Mouse (Mus musculus) limb, embryonic 13.5 days (tissue): ENCODE data around the gene Anxa11. TPM values are rescaled to one million over a fixed set of nuclear protein-coding genes. Genes with fewer than 3 reads are reported as not detected.
A peak's percentile ranks its signal among the peaks of the same experiment; 100 is the strongest.
"Not testable (repeated sequence)": the region's sequence is repeated elsewhere in the genome, so short reads cannot be mapped to it uniquely, and the experiment has no call there.

Experiments used
- ATAC-seq: fragments of 200-750 bp; cut with Nextera tagmentation; 2 replicates; pipeline ENCODE4 v1.8.0; 2017; ENCODE audit warnings: low read depth, moderate number of reproducible peaks, moderate TSS enrichment; ENCODE audit not compliant: low FRiP score
- H3K27ac ChIP-seq: fragments of 300-500 bp; sonication (generic); 2 replicates; pipeline ENCODE4 v1.5.1; 2015; ENCODE audit warnings: inconsistent platforms, mild to moderate bottlenecking, moderate library complexity
- H3K27me3 ChIP-seq: fragments of 300-500 bp; sonication (generic); 2 replicates; pipeline ENCODE4 v1.6.1; 2015; ENCODE audit warnings: mild to moderate bottlenecking, inconsistent platforms
- H3K36me3 ChIP-seq: fragments of 300-500 bp; sonication (generic); 2 replicates; pipeline ENCODE4 v1.6.1; 2015; ENCODE audit warnings: inconsistent platforms, mild to moderate bottlenecking, moderate library complexity
- H3K4me1 ChIP-seq: fragments of 300-500 bp; sonication (generic); 2 replicates; pipeline ENCODE4 v1.6.1; 2015; ENCODE audit warnings: inconsistent platforms
- H3K4me2 ChIP-seq: fragments of 300-500 bp; sonication (generic); replicated peaks from 2 replicates; pipeline ENCODE4 v1.6.1; 2015; ENCODE audit warnings: inconsistent platforms, mild to moderate bottlenecking, moderate library complexity
- H3K4me3 ChIP-seq: fragments of 300-500 bp; sonication (generic); 2 replicates; pipeline ENCODE4 v1.5.1; 2015; ENCODE audit warnings: moderate library complexity, mild to moderate bottlenecking, inconsistent platforms
- H3K9ac ChIP-seq: fragments of 300-500 bp; sonication (generic); 2 replicates; pipeline ENCODE4 v1.6.1; 2015; ENCODE audit warnings: mild to moderate bottlenecking, inconsistent platforms
- H3K9me3 ChIP-seq: fragments of 300-500 bp; sonication (generic); 2 replicates; pipeline ENCODE4 v1.6.1; 2016; ENCODE audit warnings: inconsistent platforms
- WGBS: fragments of 180-500 bp; shearing (Covaris S2); methylation state at CpG from one replicate; pipeline ENCODE4 v1.1.7; 2015; 5-methylcytosine and 5-hydroxymethylcytosine counted together
- polyA plus RNA-seq: library from polyadenylated mRNA; unstranded; fragments of >200 nt; fragmentation: Nextera tagmentation; extraction: Ambion mirVana; gene quantifications from 2 replicates; pipeline ENCODE4 v1.2.1, GENCODE M21; 2015

The Anxa11 gene
- 10.9 and 13.0 TPM in 2 replicates for polyA plus RNA-seq

DNA sequence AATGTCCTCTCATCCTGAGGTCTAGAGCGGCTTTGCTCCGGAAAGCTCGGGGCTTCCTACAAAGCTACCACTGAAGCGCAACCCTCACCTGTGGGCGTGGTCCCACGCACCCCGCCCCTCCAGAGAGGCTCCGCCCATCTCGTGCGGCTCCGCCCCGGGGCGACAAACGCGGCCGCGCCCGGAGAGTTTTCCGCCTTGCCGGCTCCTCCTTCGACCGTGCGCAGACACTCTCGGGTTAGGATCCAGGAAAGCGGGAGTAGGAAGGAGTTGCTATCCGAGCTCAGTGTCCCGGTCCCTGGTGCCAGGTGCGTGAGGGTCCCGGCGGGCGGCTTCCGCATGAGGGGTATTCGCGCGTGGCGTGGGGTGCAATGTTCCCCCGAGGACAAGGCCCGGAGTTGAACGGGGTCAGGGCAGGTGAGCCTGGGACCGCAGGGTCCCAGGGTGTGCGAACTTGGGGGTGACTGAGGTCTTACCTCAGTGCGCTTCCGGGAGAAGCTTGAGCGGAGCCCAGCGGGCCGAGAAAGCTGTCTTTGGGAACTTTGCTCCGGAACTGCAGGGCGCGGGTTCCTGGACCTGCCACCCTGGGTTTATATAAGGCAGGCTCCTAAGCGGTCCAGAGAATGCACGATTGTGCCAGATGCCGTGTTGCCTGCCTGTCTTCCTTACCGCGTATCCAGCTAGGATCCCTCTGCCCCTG lies at the start of gene Anxa11:
Gene Anxa11, plus strand, starts transcription at position 166 of the 697 bp plus-strand sequence.
- Histone ChIP-seq H3K4me3 (peak within 1 kb of the TSS; percentile 71), H3K27me3 (peaks cover 39% of the 10 kb centered on the region), H3K36me3 (no peaks in the 10 kb centered on the region), H3K27ac (no peak within 1 kb of the TSS), H3K4me2 (peak within 1 kb of the TSS; percentile 97), H3K4me1 (peaks cover 14% of the 10 kb centered on the region), H3K9me3 (no peaks in the 10 kb centered on the region), H3K9ac (peak within 1 kb of the TSS; percentile 72)
- peak; percentile 74 for ATAC-seq
- WGBS, result under 1% methylated on average over 54 of the region's 54 CpGs

DNA sequence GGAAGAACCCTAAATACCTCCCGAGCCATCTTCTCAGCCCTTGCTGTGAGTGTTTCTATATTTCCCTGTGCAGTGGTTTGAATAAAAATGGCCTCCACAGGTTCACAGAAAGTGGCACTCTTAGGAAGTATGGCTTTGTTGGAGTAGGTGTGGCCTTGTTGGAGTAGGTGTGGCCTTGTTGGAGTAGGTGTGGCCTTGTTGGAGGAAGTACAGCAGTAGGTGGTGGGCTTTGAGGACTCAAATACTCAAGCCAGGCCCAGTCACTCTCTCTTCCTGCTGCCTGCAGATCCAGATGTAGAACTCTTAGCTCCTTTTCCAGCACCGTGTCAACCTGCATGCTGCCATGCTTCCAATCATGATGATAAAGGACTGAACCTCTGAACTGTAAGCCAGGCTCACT lies 47.6 kb upstream of the Anxa11 start:
- no peak overlapping the region for H3K4me2 ChIP-seq
- H3K4me1 ChIP-seq, result peaks cover 20% of the 10 kb centered on the region
- 0 out of 2 replicates have a peak, but pooled peaks cover under 1% of the 10 kb centered on the region for H3K27me3 ChIP-seq
- H3K4me3 ChIP-seq, result no peak overlapping the region
- no peak overlapping the region for H3K27ac ChIP-seq
- WGBS, result 93% methylated on average over 2 of the region's 2 CpGs
- ATAC-seq, result no peak
- H3K36me3 ChIP-seq, result no peaks in the 10 kb centered on the region
- H3K9ac ChIP-seq, result no peak overlapping the region
- H3K9me3 ChIP-seq, result no peaks in the 10 kb centered on the region

DNA sequence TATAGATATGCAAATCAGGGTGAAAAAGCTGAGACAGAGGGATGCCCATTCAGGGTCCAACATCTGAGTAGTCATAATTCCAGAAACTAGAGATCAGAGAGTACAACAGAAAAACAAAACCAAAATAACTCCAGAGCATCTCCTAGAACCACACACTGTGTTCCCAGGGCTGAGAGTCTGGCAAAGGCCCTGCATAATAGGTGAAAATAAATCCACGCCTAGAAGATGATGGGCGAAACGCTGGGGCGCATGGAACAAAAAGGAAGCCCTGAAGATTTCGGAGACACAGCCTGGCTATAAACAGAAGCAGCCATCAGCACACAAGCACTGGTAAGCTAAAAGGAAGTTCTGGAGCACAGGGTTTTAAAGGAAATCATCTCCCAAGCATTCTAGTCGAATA lies 46.9 kb upstream of the Anxa11 start:
- H3K4me2 ChIP-seq, result no peak overlapping the region

DNA sequence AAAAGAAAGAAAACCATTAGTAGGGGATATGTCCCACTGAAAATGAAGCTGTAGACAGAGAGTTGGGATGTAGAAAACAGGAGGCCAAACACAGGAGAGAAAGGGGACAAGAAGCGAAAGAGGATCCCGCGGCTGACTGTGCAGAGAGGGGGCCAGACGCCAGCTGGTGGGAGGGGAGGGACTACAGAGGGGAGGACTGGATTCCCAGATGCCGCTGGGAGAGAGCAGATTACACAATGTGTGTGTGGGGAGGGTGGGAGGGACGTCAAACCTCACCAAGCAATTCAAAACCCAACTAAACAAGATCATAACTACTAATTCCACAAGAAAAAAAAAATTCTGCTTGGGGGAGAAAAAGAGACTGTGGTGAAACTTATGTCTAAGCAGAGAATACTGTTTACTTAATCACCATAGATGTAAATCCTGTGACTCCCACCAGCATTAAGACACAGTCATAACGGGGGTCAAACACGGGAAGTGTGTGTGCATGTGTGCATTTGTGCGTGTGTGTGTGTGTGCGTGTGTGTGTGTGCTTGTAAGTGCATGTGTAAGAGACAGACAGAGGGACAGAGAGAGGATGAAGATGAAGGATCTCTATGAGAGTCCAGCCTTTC lies 46.3 kb upstream of the Anxa11 start:
- Histone ChIP-seq H3K4me1 (peaks cover 29% of the 10 kb centered on the region), H3K36me3 (no peaks in the 10 kb centered on the region), H3K4me3 (no peak overlapping the region), H3K9me3 (no peaks in the 10 kb centered on the region), H3K4me2 (peak overlapping the region; percentile 31; the same call in 1 of the 2 replicates), H3K27me3 (0 out of 2 replicates have a peak, but pooled peaks cover 3% of the 10 kb centered on the region), H3K9ac (no peak overlapping the region), H3K27ac (peak overlapping the region; percentile 73; the same call in 1 of the 2 replicates)
- peak; percentile 71; the same call in 1 of the 2 replicates for ATAC-seq
- WGBS, result 27% methylated on average over 10 of the region's 10 CpGs

More for the DNA sequence above, 46.9 kb upstream of the Anxa11 start:
- peaks cover 24% of the 10 kb centered on the region for H3K4me1 ChIP-seq
- no peak overlapping the region for H3K9ac ChIP-seq
- 70% methylated on average over 6 of the region's 6 CpGs for WGBS
- peak overlapping the region; percentile 73 for H3K27ac ChIP-seq
- H3K27me3 ChIP-seq, result 0 out of 2 replicates have a peak, but pooled peaks cover 3% of the 10 kb centered on the region
- H3K4me3 ChIP-seq, result no peak overlapping the region
- no peak for ATAC-seq
- H3K9me3 ChIP-seq, result no peaks in the 10 kb centered on the region
- H3K36me3 ChIP-seq, result no peaks in the 10 kb centered on the region

DNA sequence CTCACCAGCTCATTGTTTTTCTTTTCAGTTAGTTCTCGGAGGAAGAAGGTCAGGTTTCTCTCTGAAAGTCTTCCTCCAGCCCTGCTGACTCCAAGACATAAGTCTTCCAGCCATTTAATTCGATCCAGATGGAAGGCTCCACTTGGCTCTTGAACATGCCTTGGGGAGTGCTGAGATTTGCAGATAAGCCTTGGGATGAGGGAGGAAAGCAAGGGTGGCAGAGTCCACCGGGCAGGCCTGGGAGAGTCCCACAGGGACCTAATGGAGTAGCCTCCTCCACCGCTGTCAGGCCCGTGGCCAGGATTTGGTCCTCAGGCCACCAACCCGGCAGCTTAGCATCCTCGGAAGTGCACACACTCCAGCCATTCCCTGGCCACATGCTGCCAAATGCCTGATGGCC lies 45.3 kb upstream of the Anxa11 start:
- no peak overlapping the region for H3K4me3 ChIP-seq
- WGBS, result 41% methylated on average over 7 of the region's 7 CpGs

DNA sequence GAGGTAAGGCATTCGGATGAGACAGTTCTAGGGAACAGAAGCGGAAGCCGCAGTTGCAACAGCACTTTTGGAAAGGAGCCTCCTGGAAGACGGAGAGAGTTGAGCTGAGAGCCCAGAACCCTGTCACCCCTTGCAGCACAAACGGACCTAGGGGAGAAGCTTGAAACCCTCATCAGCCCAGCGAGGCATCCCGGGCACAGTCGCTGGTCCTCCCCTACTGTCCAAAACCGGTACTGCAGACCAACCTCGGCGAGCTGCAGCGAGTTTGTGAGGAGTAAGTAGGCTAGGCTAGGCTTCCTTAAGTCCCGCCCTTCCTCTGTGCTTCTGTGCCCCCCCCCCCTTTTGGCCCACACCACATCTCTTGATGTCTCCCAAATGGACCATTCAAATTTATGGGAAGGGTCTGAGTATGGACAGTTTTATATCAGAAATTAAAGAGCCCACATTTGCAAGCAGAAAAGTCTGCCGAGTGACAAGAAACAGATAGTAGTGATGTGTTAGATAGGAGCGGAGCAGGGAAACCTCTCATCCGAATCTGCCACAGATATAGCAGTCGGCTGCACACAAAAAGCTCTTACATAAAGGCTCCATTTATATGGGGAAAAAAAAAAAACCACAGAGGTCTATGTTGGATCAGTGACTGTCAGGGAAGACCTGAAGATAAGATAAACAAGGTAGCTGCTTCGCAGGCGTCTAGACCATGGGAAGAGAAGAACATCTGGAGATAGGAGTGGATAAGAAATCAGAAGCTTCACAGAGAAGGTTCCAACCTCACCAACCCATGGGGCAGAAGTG lies 41.6 kb upstream of the Anxa11 start:
- Histone ChIP-seq H3K4me2 (peak overlapping the region; percentile 39), H3K4me3 (no peak overlapping the region), H3K9me3 (no peaks in the 10 kb centered on the region), H3K9ac (no peak overlapping the region), H3K4me1 (peaks cover 45% of the 10 kb centered on the region), H3K36me3 (no peaks in the 10 kb centered on the region), H3K27ac (no peak overlapping the region), H3K27me3 (0 out of 2 replicates have a peak, but pooled peaks cover 3% of the 10 kb centered on the region)
- ATAC-seq, result peak; percentile 55
- WGBS, result 24% methylated on average over 19 of the region's 19 CpGs

More for the DNA sequence above, 45.3 kb upstream of the Anxa11 start:
- peak overlapping the region; percentile 33; the same call in 1 of the 2 replicates for H3K27ac ChIP-seq
- no peak for ATAC-seq
- H3K4me2 ChIP-seq, result no peak overlapping the region
- H3K27me3 ChIP-seq, result 0 out of 2 replicates have a peak, but pooled peaks cover 3% of the 10 kb centered on the region
- H3K9me3 ChIP-seq, result no peaks in the 10 kb centered on the region
- peaks cover 29% of the 10 kb centered on the region for H3K4me1 ChIP-seq
- H3K36me3 ChIP-seq, result no peaks in the 10 kb centered on the region
- no peak overlapping the region for H3K9ac ChIP-seq

DNA sequence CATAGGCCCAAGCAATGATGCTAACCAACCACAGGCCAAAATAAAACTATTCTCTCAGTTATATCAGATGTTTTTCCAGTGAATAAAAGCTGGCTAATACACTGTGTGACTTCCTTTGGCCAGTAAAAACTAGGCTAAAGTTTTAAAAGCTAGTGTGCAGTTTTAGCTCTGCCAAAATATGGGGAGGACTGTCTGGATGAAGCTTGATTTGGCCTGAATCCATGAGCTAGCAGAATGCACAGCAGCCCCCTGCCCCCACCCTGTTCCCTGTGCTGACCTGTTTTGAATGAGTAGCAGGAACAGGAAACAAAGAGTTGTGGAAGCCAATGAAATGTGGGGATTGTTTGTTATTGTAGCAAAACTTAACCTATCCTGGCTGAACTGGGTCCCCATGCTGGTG lies 39.4 kb upstream of the Anxa11 start:
- Histone ChIP-seq H3K9ac (no peak overlapping the region), H3K4me3 (no peak overlapping the region), H3K9me3 (no peaks in the 10 kb centered on the region), H3K4me1 (peaks cover 37% of the 10 kb centered on the region), H3K27ac (no peak overlapping the region; the same call in 1 of the 2 replicates), H3K4me2 (no peak overlapping the region), H3K36me3 (no peaks in the 10 kb centered on the region), H3K27me3 (0 out of 2 replicates have a peak, but pooled peaks cover 3% of the 10 kb centered on the region)
- no peak for ATAC-seq

DNA sequence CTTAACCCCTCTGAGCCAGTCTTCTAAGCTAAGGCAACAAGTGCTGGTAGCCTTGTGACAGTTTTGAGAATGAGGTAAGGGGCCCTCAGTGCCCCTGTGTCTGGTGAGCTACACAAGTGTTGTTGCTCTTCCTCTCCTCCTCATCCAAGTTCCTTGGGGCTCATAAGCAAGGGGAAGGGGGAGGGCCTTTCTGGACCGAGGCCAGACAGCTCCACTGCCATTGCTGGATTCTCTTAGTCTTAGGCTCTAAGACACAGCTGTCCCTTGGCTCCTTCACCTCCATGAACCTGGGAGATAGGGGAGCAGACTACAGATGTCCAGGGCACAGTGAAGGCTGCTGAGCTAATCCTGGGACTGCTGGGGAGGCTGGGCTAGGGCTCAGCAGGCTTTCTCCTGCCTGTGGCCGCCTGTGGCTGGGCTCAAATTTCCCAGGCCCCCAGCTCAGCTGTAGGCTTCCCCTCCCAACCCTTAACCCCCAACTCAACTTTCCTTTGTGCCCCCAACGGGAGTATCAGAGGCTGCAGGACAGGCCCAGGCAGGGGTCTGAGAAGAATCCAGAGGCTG lies 38.6 kb upstream of the Anxa11 start:
- peaks cover 37% of the 10 kb centered on the region for H3K4me1 ChIP-seq
- no peak overlapping the region for H3K4me3 ChIP-seq
- no peak overlapping the region for H3K9ac ChIP-seq
- H3K36me3 ChIP-seq, result no peaks in the 10 kb centered on the region
- H3K27me3 ChIP-seq, result 0 out of 2 replicates have a peak, but pooled peaks cover 3% of the 10 kb centered on the region
- peak; percentile 71 for ATAC-seq
- peak overlapping the region; percentile 17; the same call in 1 of the 2 replicates for H3K27ac ChIP-seq
- no peaks in the 10 kb centered on the region for H3K9me3 ChIP-seq
- no peak overlapping the region for H3K4me2 ChIP-seq
- WGBS, result 23% methylated on average over 3 of the region's 3 CpGs

DNA sequence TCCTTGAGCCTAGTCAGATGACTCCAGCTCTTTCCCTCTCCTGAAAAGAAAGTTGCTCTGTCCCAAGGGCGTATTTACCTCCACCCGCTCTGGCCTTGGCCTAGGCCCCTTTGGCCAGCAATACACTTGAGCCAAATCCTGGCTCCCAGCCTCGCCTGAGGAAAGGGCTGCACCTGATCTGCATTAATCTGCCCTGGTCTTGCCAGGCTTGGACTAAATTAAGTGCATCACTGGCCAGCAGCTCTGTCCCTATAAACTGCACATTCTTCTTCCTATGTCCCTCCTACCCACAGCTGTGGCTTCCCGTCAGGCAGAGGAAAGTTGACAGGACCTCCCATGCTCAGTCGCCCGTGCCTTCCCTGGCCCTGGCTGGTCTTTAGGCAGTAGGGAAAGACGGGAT lies 36.1 kb upstream of the Anxa11 start:
- Histone ChIP-seq H3K9me3 (no peaks in the 10 kb centered on the region), H3K4me2 (no peak overlapping the region), H3K4me1 (peaks cover 27% of the 10 kb centered on the region), H3K9ac (no peak overlapping the region), H3K27me3 (no peaks in the 10 kb centered on the region), H3K4me3 (no peak overlapping the region), H3K36me3 (no peaks in the 10 kb centered on the region), H3K27ac (no peak overlapping the region)
- peak; percentile 58; the same call in 1 of the 2 replicates for ATAC-seq
- WGBS, result 43% methylated on average over 7 of the region's 7 CpGs

DNA sequence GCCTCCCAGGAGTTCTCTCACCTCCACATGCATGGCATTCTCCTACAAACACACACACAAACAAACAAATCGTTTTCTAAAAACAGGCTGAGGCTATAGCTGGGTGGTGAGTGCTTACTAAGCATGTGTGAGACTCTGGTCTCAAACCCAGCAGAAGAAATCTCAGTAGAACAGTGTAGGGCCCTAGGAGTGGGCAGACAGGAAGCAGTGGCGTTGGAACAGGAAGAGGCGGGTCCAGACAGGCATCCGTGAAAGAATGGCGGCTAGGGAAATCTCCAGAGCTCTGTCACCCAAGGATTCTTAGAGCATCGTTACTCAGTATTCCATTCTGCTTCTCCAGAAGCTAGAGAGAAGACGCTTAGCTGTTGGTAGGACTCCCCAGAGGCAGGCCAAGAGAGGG lies 35.4 kb upstream of the Anxa11 start:
- WGBS, result 89% methylated on average over 7 of the region's 7 CpGs

DNA sequence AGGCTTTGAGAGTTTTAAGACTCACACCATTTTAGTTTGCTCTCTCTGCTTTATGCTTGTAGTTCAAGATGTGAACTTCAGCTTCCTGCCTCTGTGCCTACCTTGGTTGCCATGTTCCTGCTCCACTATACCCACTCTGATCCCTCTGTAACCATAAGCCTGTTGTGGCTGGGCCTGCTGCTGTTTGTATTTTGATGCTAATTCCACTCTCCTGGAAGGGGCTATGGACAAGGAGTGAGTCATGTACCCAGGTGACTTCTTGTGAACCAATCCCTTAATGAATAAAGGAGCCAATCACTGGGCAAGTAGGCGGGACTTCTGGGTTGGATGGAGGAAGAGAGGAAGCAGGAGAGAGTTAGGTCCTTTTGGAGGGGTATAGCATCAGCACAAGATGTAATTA lies 30.9 kb upstream of the Anxa11 start:
- H3K9ac ChIP-seq, H3K4me1 ChIP-seq, ATAC-seq, H3K4me2 ChIP-seq, H3K27me3 ChIP-seq, H3K27ac ChIP-seq, H3K9me3 ChIP-seq, H3K36me3 ChIP-seq, H3K4me3 ChIP-seq: not testable (repeated sequence)
- WGBS, result 58% methylated on average over 1 of the region's 1 CpGs

More for the DNA sequence above, 35.4 kb upstream of the Anxa11 start:
- Histone ChIP-seq H3K9me3 (no peaks in the 10 kb centered on the region), H3K27ac (no peak overlapping the region), H3K4me3 (no peak overlapping the region), H3K4me2 (no peak overlapping the region), H3K36me3 (no peaks in the 10 kb centered on the region), H3K27me3 (no peaks in the 10 kb centered on the region), H3K4me1 (peaks cover 27% of the 10 kb centered on the region), H3K9ac (no peak overlapping the region)
- no peak for ATAC-seq
